In the genomic region with DNA sequence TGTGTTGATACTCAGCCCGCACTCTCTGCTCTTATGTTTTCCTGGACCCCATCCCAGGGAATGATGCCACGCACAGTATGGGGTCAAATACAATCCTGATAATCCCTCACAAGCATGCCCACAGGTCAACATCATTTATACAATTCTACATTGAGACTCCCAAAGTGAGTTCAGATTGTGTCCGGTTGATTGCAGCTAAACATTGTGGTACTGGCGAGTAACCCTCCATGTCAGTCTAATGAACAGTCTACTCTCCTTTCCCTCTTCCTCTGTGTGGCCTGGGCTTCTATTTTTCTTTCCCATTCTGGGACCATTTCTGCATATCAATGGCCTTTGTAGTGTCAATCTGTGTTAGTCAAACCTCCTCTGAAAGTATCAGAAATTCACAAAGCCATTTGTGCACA, we compare ENCODE assay signal across 19 mouse cellular contexts.
DNase-seq lines count a peak whose midpoint lies in the region; ATAC-seq lines count a peak whose summit lies in the region.
"Had no signal": no experiment of that assay in that cellular context is flagged by ENCODE, and none has a peak within 500 bp of the region (broad histone marks: within the 10 kb centered on the region; RNA-seq: fewer than 3 reads in every experiment).

No protein-coding gene starts in this region.

- no peak overlapping the region for H3K4me2 ChIP-seq in embryonic facial prominence, embryonic 11.5 days (ENCODE audit: low read depth, low read length)
- H3K4me2 ChIP-seq in forebrain, embryonic 11.5 days (ENCODE audit: low read depth, low read length, severe bottlenecking) = 0 out of 2 replicates have a peak overlapping the region, but pooled peaks have one; percentile 11
- no peak overlapping the region for H3K4me2 ChIP-seq in midbrain, embryonic 12.5 days (replicated peaks)
- H3K4me2 ChIP-seq: embryonic facial prominence, embryonic 15.5 days; stomach, embryonic 15.5 days had no signal

- H3K27ac ChIP-seq in embryonic facial prominence, embryonic 11.5 days (replicated peaks; ENCODE audit: low read depth, low read length) = no peak overlapping the region
- no peak overlapping the region for H3K27ac ChIP-seq in embryonic facial prominence, embryonic 10.5 days (replicated peaks)
- no peak overlapping the region for H3K27ac ChIP-seq in forebrain, embryonic 11.5 days (ENCODE audit: low read depth, low read length)
- H3K27ac ChIP-seq in midbrain, embryonic 12.5 days (replicated peaks) = no peak overlapping the region
- H3K27ac ChIP-seq: embryonic facial prominence, embryonic 15.5 days; gastrocnemius, adult 2 months; heart, embryonic 10.5 days; stomach, embryonic 15.5 days had no signal

- H3K36me3 ChIP-seq in embryonic facial prominence, embryonic 11.5 days (replicated peaks; ENCODE audit: control insufficient read depth, insufficient read depth, low read depth, low read length) = no peaks in the 10 kb centered on the region
- H3K36me3 ChIP-seq in embryonic facial prominence, embryonic 10.5 days (replicated peaks) = no peaks in the 10 kb centered on the region
- no peaks in the 10 kb centered on the region for H3K36me3 ChIP-seq in forebrain, embryonic 11.5 days (ENCODE audit: control insufficient read depth, insufficient read depth, low read length)
- no peaks in the 10 kb centered on the region for H3K36me3 ChIP-seq in midbrain, embryonic 12.5 days
- H3K36me3 ChIP-seq: embryonic facial prominence, embryonic 15.5 days; heart, embryonic 10.5 days; stomach, embryonic 15.5 days had no signal

- H3K4me3 ChIP-seq in embryonic facial prominence, embryonic 11.5 days (ENCODE audit: low read depth, low read length) = no peak overlapping the region
- H3K4me3 ChIP-seq in embryonic facial prominence, embryonic 10.5 days = no peak overlapping the region
- H3K4me3 ChIP-seq in forebrain, embryonic 11.5 days (ENCODE audit: low read depth, low read length) = no peak overlapping the region
- no peak overlapping the region for H3K4me3 ChIP-seq in midbrain, embryonic 12.5 days
- H3K4me3 ChIP-seq: embryonic facial prominence, embryonic 15.5 days; gastrocnemius, adult 2 months; heart, embryonic 10.5 days; megakaryocyte, embryonic 14.5 days; stomach, embryonic 15.5 days had no signal

- 71% methylated on average over 4 of the region's 4 CpGs for WGBS in embryonic facial prominence, embryonic 11.5 days
- 73% methylated on average over 4 of the region's 4 CpGs for WGBS in embryonic facial prominence, embryonic 10.5 days
- WGBS in forebrain, embryonic 11.5 days = 27% methylated on average over 4 of the region's 4 CpGs
- 29% methylated on average over 4 of the region's 4 CpGs for WGBS in midbrain, embryonic 12.5 days

- H3K27me3 ChIP-seq in embryonic facial prominence, embryonic 11.5 days (ENCODE audit: control insufficient read depth, insufficient read depth, low read length) = no peaks in the 10 kb centered on the region
- no peaks in the 10 kb centered on the region for H3K27me3 ChIP-seq in embryonic facial prominence, embryonic 10.5 days (replicated peaks; ENCODE audit: low read depth, poor library complexity, severe bottlenecking)
- H3K27me3 ChIP-seq in forebrain, embryonic 11.5 days (ENCODE audit: control insufficient read depth, insufficient read depth, low read length) = peaks cover 4% of the 10 kb centered on the region
- peaks cover 40% of the 10 kb centered on the region for H3K27me3 ChIP-seq in midbrain, embryonic 12.5 days
- H3K27me3 ChIP-seq: embryonic facial prominence, embryonic 15.5 days; megakaryocyte, embryonic 14.5 days; Patski; stomach, embryonic 15.5 days had no signal

- no peaks in the 10 kb centered on the region for H3K4me1 ChIP-seq in embryonic facial prominence, embryonic 11.5 days (ENCODE audit: control insufficient read depth, insufficient read depth, low read length)
- H3K4me1 ChIP-seq in embryonic facial prominence, embryonic 10.5 days = no peaks in the 10 kb centered on the region
- no peaks in the 10 kb centered on the region for H3K4me1 ChIP-seq in forebrain, embryonic 11.5 days (replicated peaks; ENCODE audit: control insufficient read depth, insufficient read depth, low read length)
- peaks cover 6% of the 10 kb centered on the region; the same call in 1 of the 2 replicates for H3K4me1 ChIP-seq in midbrain, embryonic 12.5 days
- H3K4me1 ChIP-seq: embryonic facial prominence, embryonic 15.5 days; heart, embryonic 10.5 days; megakaryocyte, embryonic 14.5 days; stomach, embryonic 15.5 days had no signal

- no peaks in the 10 kb centered on the region for H3K9me3 ChIP-seq in embryonic facial prominence, embryonic 11.5 days (replicated peaks; ENCODE audit: control insufficient read depth, low read length)
- no peaks in the 10 kb centered on the region for H3K9me3 ChIP-seq in embryonic facial prominence, embryonic 10.5 days
- H3K9me3 ChIP-seq in forebrain, embryonic 11.5 days (ENCODE audit: control insufficient read depth, low read length) = no peaks in the 10 kb centered on the region
- no peaks in the 10 kb centered on the region for H3K9me3 ChIP-seq in midbrain, embryonic 12.5 days
- H3K9me3 ChIP-seq: embryonic facial prominence, embryonic 15.5 days; heart, embryonic 10.5 days; stomach, embryonic 15.5 days had no signal

- ATAC-seq in embryonic facial prominence, embryonic 11.5 days (replicated peaks; ENCODE audit: insufficient number of reproducible peaks, low FRiP score, low TSS enrichment, low read depth) = no peak
- ATAC-seq in forebrain, embryonic 11.5 days (replicated peaks; ENCODE audit: low FRiP score) = peak; percentile 81
- peak; percentile 81 for ATAC-seq in midbrain, embryonic 12.5 days (ENCODE audit: low FRiP score, low read depth)
- ATAC-seq: liver, postnatal 0 days; Patski had no signal

- H3K9ac ChIP-seq in embryonic facial prominence, embryonic 11.5 days (replicated peaks; ENCODE audit: low read length) = no peak overlapping the region
- no peak overlapping the region for H3K9ac ChIP-seq in forebrain, embryonic 11.5 days (ENCODE audit: low read length)
- H3K9ac ChIP-seq in midbrain, embryonic 12.5 days (replicated peaks) = no peak overlapping the region
- H3K9ac ChIP-seq: embryonic facial prominence, embryonic 15.5 days; liver, postnatal 0 days; stomach, embryonic 15.5 days had no signal

- peak; percentile 9 for DNase-seq in embryonic facial prominence, embryonic 11.5 days (ENCODE audit: low spot score)
- DNase-seq in embryonic facial prominence, embryonic 10.5 days (ENCODE audit: low spot score) = no peak
- peak; percentile 5 for DNase-seq in ZHBTc4 (ENCODE audit: low read depth, low spot score)
- no peak for DNase-seq in forebrain, embryonic 11.5 days (ENCODE audit: low spot score)
- DNase-seq in B cell, adult 2 months = no peak
- DNase-seq in right cerebral cortex, adult 2 months (ENCODE audit: low spot score in 2 of 2) = no peak
- no peak for DNase-seq in gastrocnemius, postnatal 4 days (ENCODE audit: low spot score in 2 of 2)
- DNase-seq: adrenal gland, postnatal 36 days; gastrocnemius, adult 2 months; heart, postnatal 10 days; liver; liver, postnatal 0 days; lung, postnatal 14 days had no signal

Comparison
In these comparisons a context has a peak if more than half of its experiments do, and no peak if none do; other contexts are left out.
1. DNase-seq: peak in embryonic facial prominence, embryonic 11.5 days (single experiment) and ZHBTc4 (single experiment); none in embryonic facial prominence, embryonic 10.5 days (single experiment), forebrain, embryonic 11.5 days (single experiment), B cell, adult 2 months (0 of 2), right cerebral cortex, adult 2 months (0 of 2) and gastrocnemius, postnatal 4 days (0 of 2).